Mouse (Mus musculus): ENCODE measurements around the gene Phykpl.

Gene Phykpl

DNA sequence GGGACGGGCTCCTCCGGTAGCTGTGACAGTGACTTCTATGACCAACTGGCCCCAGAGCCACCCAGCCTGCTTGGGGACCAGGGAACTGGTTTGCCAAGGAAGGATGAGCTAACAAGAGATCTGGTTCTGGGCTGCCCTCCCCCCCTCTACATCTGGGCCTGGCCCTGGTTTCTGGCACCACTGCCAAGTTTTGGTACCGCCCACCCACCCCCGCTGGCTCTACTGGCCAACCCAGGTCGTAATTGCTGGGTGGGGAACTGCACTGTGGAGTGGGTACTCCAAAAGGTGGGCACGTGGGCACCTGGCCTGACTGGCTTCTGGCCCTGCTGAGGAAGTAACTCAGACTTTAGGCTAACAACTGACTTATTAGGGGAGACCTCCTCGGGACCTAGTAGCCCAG, 56.2 kb downstream of the Phykpl start:
- peak in 1 of 2 experiments; percentile 56 for DNase-seq (ENCODE audit: inconsistent age in 2 of 2, low spot score in 1 of 2)

DNA sequence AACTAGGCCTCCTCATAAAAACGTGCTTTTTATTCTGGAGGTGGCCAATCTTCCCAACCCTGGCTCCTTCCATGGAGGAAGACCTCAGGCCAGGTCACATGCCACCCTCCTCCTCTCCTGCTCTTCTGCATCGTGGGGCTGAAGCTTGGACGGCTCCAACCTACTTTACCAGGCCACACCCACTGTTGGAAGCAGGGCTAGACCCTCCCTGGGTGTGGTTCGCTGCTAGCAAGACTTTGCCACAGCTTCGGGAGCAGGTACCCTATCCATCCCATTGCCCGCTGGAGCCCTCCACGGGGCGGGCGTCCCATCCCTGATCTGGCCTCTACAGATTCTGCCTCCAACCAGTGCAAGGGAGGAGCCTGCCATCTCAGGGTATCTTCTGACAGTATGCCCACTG, 58.6 kb downstream of the Phykpl start:
- peak in 1 of 2 experiments; percentile 60 for DNase-seq (ENCODE audit: inconsistent age in 2 of 2, low spot score in 1 of 2)

- no peak for DNase-seq (ENCODE audit: inconsistent age in 2 of 2, low spot score in 1 of 2)
These were observed 59.2 kb downstream of the Phykpl start for GRCm38 (mm10) chr11:51643761-51644160.

GRCm38 (mm10) chr11:51644217-51644616, 59.7 kb downstream of the Phykpl start:
- no peak for DNase-seq (ENCODE audit: inconsistent age in 2 of 2, low spot score in 1 of 2)

DNA sequence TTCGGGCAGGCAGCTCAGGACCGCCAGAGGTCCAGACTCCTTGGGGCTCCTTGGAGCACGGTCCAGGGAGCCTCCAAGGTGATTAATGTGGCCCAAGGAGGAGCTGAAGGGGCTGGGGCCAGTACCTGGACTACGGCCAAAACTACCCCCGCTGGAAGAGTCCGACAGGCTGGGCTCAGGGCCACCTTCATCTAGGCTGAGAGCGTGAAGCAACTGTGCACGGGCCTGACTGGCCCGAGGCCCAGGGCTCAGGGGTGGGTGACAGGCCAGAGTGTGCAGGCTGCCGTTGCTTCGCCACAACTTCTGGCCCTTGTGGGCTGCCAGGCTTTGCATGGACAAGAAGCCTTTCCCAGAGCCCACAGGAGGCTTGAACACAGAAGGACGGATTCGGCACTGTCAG, 60.7 kb downstream of the Phykpl start:
- peak in 1 of 2 experiments; percentile 51 for DNase-seq (ENCODE audit: inconsistent age in 2 of 2, low spot score in 1 of 2)

- peak in 1 of 2 experiments; percentile 49 for DNase-seq (ENCODE audit: inconsistent age in 2 of 2, low spot score in 1 of 2)
These were observed 61.7 kb downstream of the Phykpl start for GRCm38 (mm10) chr11:51646245-51646644.

- DNase-seq (ENCODE audit: inconsistent age in 2 of 2, low spot score in 1 of 2) = peak; percentile 54 to 74
These were observed 62.5 kb downstream of the Phykpl start for GRCm38 (mm10) chr11:51646751-51647667.

- peak in 1 of 2 experiments; percentile 53 for DNase-seq (ENCODE audit: inconsistent age in 2 of 2, low spot score in 1 of 2)
These were observed 64.0 kb downstream of the Phykpl start for GRCm38 (mm10) chr11:51648566-51648965.

GRCm38 (mm10) chr11:51649111-51649888, 64.7 kb downstream of the Phykpl start:
- DNase-seq (ENCODE audit: inconsistent age in 2 of 2, low spot score in 1 of 2) = peak in 1 of 2 experiments; percentile 54

DNA sequence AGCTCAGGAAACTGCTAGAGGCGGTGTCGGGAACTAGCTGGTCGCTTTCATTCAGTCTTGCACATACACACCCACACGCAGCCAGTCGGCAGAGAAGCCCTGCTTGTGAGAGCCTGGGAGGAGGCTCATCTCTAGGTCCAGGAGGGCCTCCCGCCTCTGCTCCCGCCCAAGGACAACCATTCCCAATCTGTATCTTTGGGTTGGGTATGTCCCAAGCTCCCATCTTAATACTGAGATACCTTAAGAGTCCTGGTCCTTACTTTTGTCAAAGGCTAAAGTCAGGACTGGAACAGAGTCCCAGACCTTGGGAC, 65.3 kb downstream of the Phykpl start:
- peak in 1 of 2 experiments; percentile 68 for DNase-seq (ENCODE audit: inconsistent age in 2 of 2, low spot score in 1 of 2)

DNA sequence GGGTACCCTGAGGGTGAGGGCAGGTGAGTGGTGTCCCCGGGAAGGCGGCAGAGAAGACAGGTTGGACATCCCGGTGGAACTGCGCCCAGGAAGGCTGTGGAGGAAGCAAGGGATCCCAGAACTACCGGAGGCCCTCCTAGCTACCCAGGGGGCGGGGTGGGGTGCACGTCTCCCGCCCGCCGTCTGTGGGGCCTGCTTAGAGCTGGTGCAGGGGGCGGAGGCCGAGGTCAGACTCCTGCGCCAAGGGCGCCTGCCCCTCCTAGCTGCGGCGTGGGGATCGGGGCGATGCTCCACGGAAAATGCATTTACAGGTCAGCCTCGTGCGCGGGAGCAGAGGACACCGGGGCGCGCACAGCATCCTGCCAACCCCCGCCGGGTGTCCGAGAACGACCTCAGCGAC, 65.7 kb downstream of the Phykpl start:
- no peak for DNase-seq (ENCODE audit: inconsistent age in 2 of 2, low spot score in 1 of 2)

DNA sequence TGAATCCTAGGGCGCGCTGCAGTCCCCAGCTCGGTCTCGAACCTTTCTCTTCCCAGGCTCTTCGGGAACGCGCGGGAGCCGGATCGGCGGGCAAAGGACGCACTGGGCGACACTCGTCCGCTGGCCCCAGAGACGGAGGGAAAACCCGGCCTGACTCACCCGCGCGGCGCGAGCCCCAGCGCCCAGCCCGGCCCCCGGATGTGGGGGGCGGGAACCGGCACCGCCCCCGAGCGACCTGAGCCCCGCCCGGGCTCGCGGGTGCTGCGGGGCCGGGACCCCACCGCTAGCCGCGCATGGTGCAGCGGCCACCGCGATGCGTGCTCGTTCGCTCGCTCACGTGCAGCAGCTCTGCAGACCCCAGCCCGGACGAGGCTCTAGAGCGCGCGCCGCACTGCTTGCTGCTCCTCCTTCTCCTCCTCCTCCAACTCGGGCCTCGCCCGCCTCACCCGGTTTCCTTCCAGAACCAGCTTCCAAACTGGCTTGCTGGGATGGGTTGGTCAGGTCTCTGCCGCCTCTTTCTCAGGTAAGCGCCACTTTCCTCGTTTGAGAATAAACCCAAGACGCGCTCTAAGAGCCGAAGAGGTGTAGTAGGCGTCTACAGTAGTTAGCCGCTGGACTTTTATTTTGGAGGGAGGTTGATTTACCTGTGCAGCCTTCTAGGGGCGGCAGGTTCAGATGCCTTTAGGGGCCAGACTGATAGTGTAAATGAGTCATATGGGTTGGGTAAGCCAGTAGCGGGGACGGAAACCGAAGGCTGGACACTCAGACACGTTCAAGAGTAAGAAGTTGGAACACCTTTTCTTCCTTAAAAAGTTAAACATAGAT, 66.3 kb downstream of the Phykpl start, which contains the start of the genes N4bp3 and D930048N14Rik:
TSS of gene N4bp3 (minus strand) at position 152 of the 825 bp plus-strand sequence.
TSS of gene D930048N14Rik (plus strand) at position 264 of the 825 bp plus-strand sequence.
- peak; percentile 88 to 94 for DNase-seq (ENCODE audit: inconsistent age in 2 of 2, low spot score in 1 of 2)

- DNase-seq (ENCODE audit: inconsistent age in 2 of 2, low spot score in 1 of 2) = no peak
These were observed 68.4 kb downstream of the Phykpl start for GRCm38 (mm10) chr11:51652889-51653418.

- peak in 1 of 2 experiments; percentile 56 for DNase-seq (ENCODE audit: inconsistent age in 2 of 2, low spot score in 1 of 2)
These were observed 69.2 kb downstream of the Phykpl start for GRCm38 (mm10) chr11:51653736-51654135.
